Mouse (Mus musculus) ES-E14 (cell line): ENCODE measurements around the gene Prr36. TPM values are rescaled to one million over a fixed set of nuclear protein-coding genes. Genes with fewer than 3 reads are reported as not detected.

ENCODE experiments used
- DNase-seq: peaks from one replicate; pipeline ENCODE4 v3.0.0-alpha.2; 2013; ENCODE audit warnings: low read depth, low spot score
- H3K27ac ChIP-seq: 2 replicates; pipeline ENCODE4 v1.5.1; 2012; ENCODE audit warnings: low read depth, mild to moderate bottlenecking, low read length, moderate library complexity, mixed read lengths; ENCODE audit not compliant: poor library complexity, insufficient read depth, severe bottlenecking
- H3K36me3 ChIP-seq: 2 replicates; pipeline ENCODE4 v1.6.1; 2012; ENCODE audit warnings: mild to moderate bottlenecking, low read length, moderate library complexity, mixed read lengths; ENCODE audit not compliant: control insufficient read depth, poor library complexity, insufficient read depth, severe bottlenecking
- H3K4me1 ChIP-seq, 2 experiments: fragments of 150-350 bp in 1 of 2; sonication (generic) in 1 of 2; 2 replicates each; pipeline ENCODE4 v1.6.1; 2012; ENCODE audit warnings: low read length in 2 of 2, mild to moderate bottlenecking in 1 of 2, mixed read lengths in 1 of 2; ENCODE audit not compliant: control insufficient read depth in 2 of 2, insufficient read depth in 2 of 2, poor library complexity in 1 of 2
- H3K4me3 ChIP-seq, 2 experiments: fragments of 150-350 bp in 1 of 2; sonication (generic) in 1 of 2; 2 replicates each; pipeline ENCODE4 v1.5.1; 2012; ENCODE audit warnings: low read length in 2 of 2, low read depth in 1 of 2, mild to moderate bottlenecking in 1 of 2, mixed read lengths in 1 of 2; ENCODE audit not compliant: insufficient read depth in 1 of 2, poor library complexity in 1 of 2, severe bottlenecking in 1 of 2
- H3K9ac ChIP-seq: 2 replicates; pipeline ENCODE4 v1.6.1; 2012; ENCODE audit warnings: low read depth, mild to moderate bottlenecking, low read length, mixed read lengths; ENCODE audit not compliant: poor library complexity, insufficient read depth, severe bottlenecking
- H3K9me3 ChIP-seq: fragments of 150-350 bp; sonication (generic); 2 replicates; pipeline ENCODE4 v1.6.1; 2012; ENCODE audit warnings: low read depth, mild to moderate bottlenecking, low read length; ENCODE audit not compliant: control insufficient read depth, insufficient read depth
- CHD2 ChIP-seq: IDR thresholded peaks from 2 replicates; pipeline ENCODE4 v1.6.1; 2014; ENCODE audit warnings: mild to moderate bottlenecking, low read depth, low read length, inconsistent platforms
- HCFC1 ChIP-seq: IDR thresholded peaks from 2 replicates; pipeline ENCODE4 v1.6.1; 2012; ENCODE audit warnings: low read length, inconsistent platforms, borderline replicate concordance; ENCODE audit not compliant: insufficient read depth
- MAFK ChIP-seq: IDR thresholded peaks from 2 replicates; pipeline ENCODE4 v1.6.1; 2014; ENCODE audit warnings: mild to moderate bottlenecking, low read depth, low read length, inconsistent platforms; ENCODE audit not compliant: insufficient read depth
- ZC3H11A ChIP-seq: IDR thresholded peaks from 2 replicates; pipeline ENCODE4 v1.6.1; 2012; ENCODE audit warnings: low read depth, mild to moderate bottlenecking, inconsistent platforms, low read length, borderline replicate concordance
- ZNF384 ChIP-seq: IDR thresholded peaks from 2 replicates; pipeline ENCODE4 v1.6.1; 2012; ENCODE audit warnings: low read depth, low read length, inconsistent platforms
- in situ Hi-C, 2 experiments: fragments of 600-800 bp; cut with MboI; formaldehyde crosslinking; loops; one replicate each; pipeline ENCODE4 v1.15.1; 2025; ENCODE audit warnings: low sequenced_read_pairs in 2 of 2, inconsistent platforms in 1 of 2; ENCODE audit not compliant: unreplicated experiment in 2 of 2
- total RNA-seq: library from RNA; depleted of rRNA; stranded (reverse); fragments of 300-350 nt; gene quantifications from 2 replicates; pipeline ENCODE4 v1.2.3, GENCODE M21; 2012

The Prr36 gene
- total RNA-seq, 1 experiment = 0.54 TPM

- H3K4me3 ChIP-seq = peak overlapping the region; percentile 59 to 64
- in situ Hi-C loops = no loop called here
- no peak overlapping the region for H3K27ac ChIP-seq
- no peak for TF ChIP-seq ZC3H11A
- no peak for TF ChIP-seq MAFK
- TF ChIP-seq ZNF384 = no peak
- TF ChIP-seq CHD2 = no peak
- no peak for TF ChIP-seq HCFC1
- no peak overlapping the region for H3K9ac ChIP-seq
- 0 out of 2 replicates have a peak, but pooled peaks cover 1% of the 10 kb centered on the region for H3K9me3 ChIP-seq
- no peak for DNase-seq
- H3K36me3 ChIP-seq = no peaks in the 10 kb centered on the region
- H3K4me1 ChIP-seq = peaks cover 2 to 17% of the 10 kb centered on the region in 2 experiments; a peak in 3 of 4 replicates
These were observed 4.5 kb downstream of the Prr36 start for GRCm38 (mm10) chr8:4212809-4213209.

- TF ChIP-seq MAFK = no peak
- TF ChIP-seq ZNF384 = no peak
- TF ChIP-seq CHD2 = no peak
- TF ChIP-seq HCFC1 = no peak
- no peak for TF ChIP-seq ZC3H11A
- H3K9me3 ChIP-seq = 0 out of 2 replicates have a peak, but pooled peaks cover 1% of the 10 kb centered on the region
- no peak overlapping the region for H3K27ac ChIP-seq
- no peak overlapping the region for H3K4me3 ChIP-seq
- no peak for DNase-seq
- no peak overlapping the region for H3K9ac ChIP-seq
- peaks cover 0 to 14% of the 10 kb centered on the region in 2 experiments; a peak in 3 of 4 replicates for H3K4me1 ChIP-seq
- H3K36me3 ChIP-seq = no peaks in the 10 kb centered on the region
- in situ Hi-C loops = no loop called here
These were observed 6.2 kb downstream of the Prr36 start for GRCm38 (mm10) chr8:4211097-4211496.

- Histone ChIP-seq H3K9ac (no peak overlapping the region), H3K4me3 (no peak overlapping the region), H3K9me3 (0 out of 2 replicates have a peak, but pooled peaks cover 1% of the 10 kb centered on the region), H3K4me1 (peaks cover 0 to 2% of the 10 kb centered on the region in 2 experiments; a peak in 1 of 4 replicates), H3K27ac (no peak overlapping the region), H3K36me3 (no peaks in the 10 kb centered on the region)
- in situ Hi-C loops = no loop called here
- DNase-seq = no peak
- TF ChIP-seq CHD2 = no peak
- TF ChIP-seq MAFK = no peak
These were observed 10.3 kb downstream of the Prr36 start for GRCm38 (mm10) chr8:4207016-4207350.

- TF ChIP-seq CHD2 (no peak), MAFK (no peak), ZNF384 (no peak), ZC3H11A (no peak), HCFC1 (no peak)
- in situ Hi-C loops = no loop called here
- no peak for DNase-seq
These were observed 10.9 kb downstream of the Prr36 start for GRCm38 (mm10) chr8:4206182-4207015.

More at GRCm38 (mm10) chr8:4206182-4207015, 10.9 kb downstream of the Prr36 start:
- peaks cover 0 to 2% of the 10 kb centered on the region in 2 experiments; a peak in 1 of 4 replicates for H3K4me1 ChIP-seq
- H3K4me3 ChIP-seq = peak overlapping the region; percentile 42 to 43; a peak in 3 of 4 replicates
- 0 out of 2 replicates have a peak, but pooled peaks cover 1% of the 10 kb centered on the region for H3K9me3 ChIP-seq
- H3K27ac ChIP-seq = no peak overlapping the region
- H3K9ac ChIP-seq = peak overlapping the region; percentile 17; the same call in 1 of the 2 replicates
- H3K36me3 ChIP-seq = no peaks in the 10 kb centered on the region
